Mouse (Mus musculus): ENCODE data around the gene Kif21b. TPM values are rescaled to one million over a fixed set of nuclear protein-coding genes. Genes with fewer than 3 reads are reported as not detected.

Gene Kif21b
- polyA plus RNA-seq, 1 experiment: 31.1 TPM

- no peak for TF ChIP-seq GATA1 (IDR thresholded peaks at IDR 0.05; ENCODE audit: low read length)
Observed at GRCm38 (mm10) chr1:136120785-136121184, 10.4 kb upstream of the Kif21b start.

GRCm38 (mm10) chr1:136122030-136122429, 9.2 kb upstream of the Kif21b start:
- no peak for TF ChIP-seq GATA1 (IDR thresholded peaks at IDR 0.05; ENCODE audit: low read length)

GRCm38 (mm10) chr1:136126159-136126765, 4.9 kb upstream of the Kif21b start:
- TF ChIP-seq GATA1 (IDR thresholded peaks at IDR 0.05; ENCODE audit: low read length): no peak

- no peak for TF ChIP-seq GATA1 (IDR thresholded peaks at IDR 0.05; ENCODE audit: low read length)
Observed at GRCm38 (mm10) chr1:136126895-136127294, 4.3 kb upstream of the Kif21b start.

GRCm38 (mm10) chr1:136127856-136128255, 3.3 kb upstream of the Kif21b start:
- no peak for TF ChIP-seq GATA1 (IDR thresholded peaks at IDR 0.05; ENCODE audit: low read length)

- TF ChIP-seq GATA1 (IDR thresholded peaks at IDR 0.05; ENCODE audit: low read length): no peak
Observed at GRCm38 (mm10) chr1:136128416-136128815, 2.8 kb upstream of the Kif21b start.

- TF ChIP-seq GATA1 (IDR thresholded peaks at IDR 0.05; ENCODE audit: low read length): no peak
Observed at GRCm38 (mm10) chr1:136128944-136129589, 2.1 kb upstream of the Kif21b start.

- no peak for TF ChIP-seq GATA1 (IDR thresholded peaks at IDR 0.05; ENCODE audit: low read length)
Observed at GRCm38 (mm10) chr1:136130107-136130506, 1.1 kb upstream of the Kif21b start.

GRCm38 (mm10) chr1:136131603-136132291, 558 bp downstream of the Kif21b start:
- no peak for TF ChIP-seq GATA1 (IDR thresholded peaks at IDR 0.05; ENCODE audit: low read length)

- no peak for TF ChIP-seq GATA1 (IDR thresholded peaks at IDR 0.05; ENCODE audit: low read length)
Observed at GRCm38 (mm10) chr1:136132386-136133201, 1.4 kb downstream of the Kif21b start.

- no peak for TF ChIP-seq GATA1 (IDR thresholded peaks at IDR 0.05; ENCODE audit: low read length)
Observed at GRCm38 (mm10) chr1:136133570-136134240, 2.5 kb downstream of the Kif21b start.

- no peak for TF ChIP-seq GATA1 (IDR thresholded peaks at IDR 0.05; ENCODE audit: low read length)
Observed at GRCm38 (mm10) chr1:136134547-136134946, 3.4 kb downstream of the Kif21b start.

GRCm38 (mm10) chr1:136135046-136135445, 3.9 kb downstream of the Kif21b start:
- no peak for TF ChIP-seq GATA1 (IDR thresholded peaks at IDR 0.05; ENCODE audit: low read length)

GRCm38 (mm10) chr1:136135777-136136444, 4.7 kb downstream of the Kif21b start:
- no peak for TF ChIP-seq GATA1 (IDR thresholded peaks at IDR 0.05; ENCODE audit: low read length)

- TF ChIP-seq GATA1 (IDR thresholded peaks at IDR 0.05; ENCODE audit: low read length): no peak
Observed at GRCm38 (mm10) chr1:136136547-136136946, 5.4 kb downstream of the Kif21b start.
